Mouse (Mus musculus) CH12.LX (cell line): ENCODE measurements around the gene Alpk1.

Experiments used
- POLR2A ChIP-seq: IDR thresholded peaks from 2 replicates; pipeline ENCODE4 v1.6.1; 2011; ENCODE audit warnings: low read depth, mild to moderate bottlenecking, improper control_type of control experiment, low read length
- SMC3 ChIP-seq: IDR thresholded peaks from 2 replicates; pipeline ENCODE4 v1.6.1; 2011; ENCODE audit warnings: low read depth, low read length, improper control_type of control experiment

- no peak for TF ChIP-seq SMC3
- TF ChIP-seq POLR2A: no peak
Measured at GRCm38 (mm10) chr3:127661646-127662531, 118.4 kb downstream of the Alpk1 start.
